Mouse (Mus musculus): ENCODE results near the gene Golga7b.

DNA sequence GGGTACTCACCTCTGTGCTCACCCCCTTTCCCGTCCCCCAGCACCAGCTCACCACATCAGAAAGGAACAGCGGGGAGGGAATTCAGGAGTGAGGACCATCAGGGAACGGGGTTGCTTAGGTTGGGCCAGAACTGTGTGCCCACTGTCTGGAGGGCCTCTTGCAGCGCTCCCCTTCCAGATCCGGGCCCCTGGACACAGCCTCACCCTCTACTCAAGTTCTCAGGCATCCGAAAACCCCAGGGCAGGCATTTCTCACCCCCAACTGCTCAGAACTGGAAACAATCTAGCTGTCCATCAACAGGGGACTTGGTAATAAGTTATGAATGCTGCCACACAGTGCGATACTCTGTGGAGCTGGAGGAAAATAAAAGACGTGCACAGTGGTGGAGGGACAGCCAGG, 44.7 kb downstream of the Golga7b start:
- no peak for TF ChIP-seq CTCF (IDR thresholded peaks at IDR 0.05; ENCODE audit: low read depth, low read length)
- no peak for TF ChIP-seq TAL1 (conservative IDR thresholded peaks at IDR 0.05; ENCODE audit: low read depth, low read length)
